In genomic region chr7:130121507-130121906, GRCm38 (mm10) we compare ENCODE assay signal across 16 mouse cellular contexts.
"Had no signal": no experiment of that assay in that cellular context is flagged by ENCODE, and none has a peak within 500 bp of the region (broad histone marks: within the 10 kb centered on the region; RNA-seq: fewer than 3 reads in every experiment).

No protein-coding gene starts in this region.

- H3K36me3 ChIP-seq: lung, embryonic 15.5 days; midbrain, embryonic 13.5 days; midbrain, embryonic 15.5 days; neural tube, embryonic 12.5 days; stomach, embryonic 15.5 days had no signal

- H3K4me2 ChIP-seq: lung, embryonic 15.5 days; midbrain, embryonic 11.5 days; midbrain, embryonic 13.5 days; midbrain, embryonic 15.5 days; neural tube, embryonic 12.5 days; stomach, embryonic 15.5 days had no signal

- H3K27me3 ChIP-seq: lung, embryonic 15.5 days; megakaryocyte, embryonic 14.5 days; midbrain, embryonic 13.5 days; midbrain, embryonic 15.5 days; neural tube, embryonic 12.5 days; stomach, embryonic 15.5 days had no signal

- H3K9me3 ChIP-seq: lung, embryonic 15.5 days; midbrain, embryonic 13.5 days; midbrain, embryonic 15.5 days; neural tube, embryonic 12.5 days; stomach, embryonic 15.5 days had no signal

- H3K27ac ChIP-seq: lung, embryonic 15.5 days; macrophage; midbrain, embryonic 13.5 days; midbrain, embryonic 15.5 days; neural tube, embryonic 12.5 days; stomach, embryonic 15.5 days; stomach, postnatal 0 days had no signal

- H3K9ac ChIP-seq: lung, embryonic 15.5 days; midbrain, embryonic 13.5 days; midbrain, embryonic 15.5 days; neural tube, embryonic 12.5 days; stomach, embryonic 15.5 days had no signal

- H3K4me1 ChIP-seq: lung, embryonic 15.5 days; megakaryocyte, embryonic 14.5 days; neural tube, embryonic 12.5 days; stomach, embryonic 15.5 days had no signal

- DNase-seq: lung, adult 2 months; lung, postnatal 14 days; lung, postnatal 36 days; thymus, adult 2 months; thymus, postnatal 25 days; thymus, postnatal 4 days had no signal

- H3K4me3 ChIP-seq: lung, embryonic 15.5 days; megakaryocyte, embryonic 14.5 days; midbrain, embryonic 13.5 days; midbrain, embryonic 15.5 days; neural tube, embryonic 12.5 days; stomach, embryonic 15.5 days had no signal

- ATAC-seq: lung, postnatal 0 days; midbrain, embryonic 13.5 days; midbrain, embryonic 15.5 days had no signal
